Mouse (Mus musculus) heart, postnatal 0 days (tissue): Measurements from ENCODE around the gene Olfr1382. TPM values are rescaled to one million over a fixed set of nuclear protein-coding genes. Genes with fewer than 3 reads are reported as not detected.
"Not testable (repeated sequence)": the region's sequence is repeated elsewhere in the genome, so short reads cannot be mapped to it uniquely, and the experiment has no call there.

Experiments used
- ATAC-seq: fragments of 200-750 bp; cut with Nextera tagmentation; 2 replicates; pipeline ENCODE4 v1.8.0; 2017; ENCODE audit warnings: low read depth, moderate number of reproducible peaks, moderate library complexity; ENCODE audit not compliant: insufficient read depth
- DNase-seq: peaks from one replicate; pipeline ENCODE4 v3.0.0-alpha.2; 2016; ENCODE audit warnings: low spot score
- H3K27ac ChIP-seq: fragments of 300-500 bp; sonication (generic); 2 replicates; pipeline ENCODE4 v1.5.1; 2014; ENCODE audit warnings: low read depth, mild to moderate bottlenecking
- H3K27me3 ChIP-seq: fragments of 300-500 bp; sonication (generic); 2 replicates; pipeline ENCODE4 v1.6.1; 2014; ENCODE audit warnings: low read length, mixed read lengths; ENCODE audit not compliant: control insufficient read depth, insufficient read depth
- H3K36me3 ChIP-seq: fragments of 300-500 bp; sonication (generic); replicated peaks from 2 replicates; pipeline ENCODE4 v1.6.1; 2014; ENCODE audit warnings: low read length, mixed read lengths; ENCODE audit not compliant: control insufficient read depth, insufficient read depth
- H3K4me1 ChIP-seq: fragments of 300-500 bp; sonication (generic); 2 replicates; pipeline ENCODE4 v1.6.1; 2014; ENCODE audit warnings: antibody characterized with exemption; ENCODE audit not compliant: control insufficient read depth, insufficient read depth
- H3K4me2 ChIP-seq: fragments of 300-500 bp; sonication (generic); 2 replicates; pipeline ENCODE4 v1.6.1; 2014; ENCODE audit warnings: low read depth, mild to moderate bottlenecking, low read length, moderate library complexity
- H3K4me3 ChIP-seq: fragments of 300-500 bp; sonication (generic); 2 replicates; pipeline ENCODE4 v1.5.1; 2014; ENCODE audit warnings: low read depth, low read length
- H3K9ac ChIP-seq: fragments of 300-500 bp; sonication (generic); replicated peaks from 2 replicates; pipeline ENCODE4 v1.6.1; 2014; ENCODE audit warnings: low read depth, low read length, mixed read lengths
- H3K9me3 ChIP-seq: fragments of 300-500 bp; sonication (generic); replicated peaks from 2 replicates; pipeline ENCODE4 v1.6.1; 2016; ENCODE audit warnings: low read length; ENCODE audit not compliant: control insufficient read depth
- CTCF ChIP-seq: IDR thresholded peaks from 2 replicates; pipeline ENCODE4 v1.5.1; 2016; ENCODE audit warnings: antibody characterized with exemption, control low read depth, low read depth
- EP300 ChIP-seq: IDR thresholded peaks from 2 replicates; pipeline ENCODE4 v1.6.1; 2016; ENCODE audit warnings: antibody characterized with exemption, low read depth
- WGBS: fragments of 180-500 bp; shearing (Covaris S2); extraction: QIAGEN DNeasy Blood & Tissue Kit; methylation state at CpG from one replicate; pipeline ENCODE4 v1.1.7; 2014; 5-methylcytosine and 5-hydroxymethylcytosine counted together
- polyA plus RNA-seq: library from polyadenylated mRNA; unstranded; fragments of >200 nt; fragmentation: Nextera tagmentation; extraction: Ambion mirVana; gene quantifications from 2 replicates; pipeline ENCODE4 v1.2.1, GENCODE M21; 2015
- total RNA-seq: library from RNA; depleted of rRNA; stranded (reverse); fragments of >200 nt; gene quantifications from 2 replicates; pipeline ENCODE4 v1.2.3, GENCODE M21; 2014; ENCODE audit warnings: low replicate concordance; rRNA removed

Gene Olfr1382
- not detected in 2 replicates for total RNA-seq
- polyA plus RNA-seq, result not detected in 2 replicates

- H3K4me2 ChIP-seq, result no peak within 1 kb of the TSS
- H3K9ac ChIP-seq, result no peak within 1 kb of the TSS
- 64% methylated on average over 3 of the region's 3 CpGs for WGBS
- no peak for ATAC-seq
- no peak for DNase-seq
- TF ChIP-seq EP300 (no peak), CTCF (no peak)
- H3K27me3 ChIP-seq, result no peaks in the 10 kb centered on the region
- H3K9me3 ChIP-seq, result no peaks in the 10 kb centered on the region
- no peak within 1 kb of the TSS for H3K27ac ChIP-seq
- no peak within 1 kb of the TSS for H3K4me3 ChIP-seq
- no peaks in the 10 kb centered on the region for H3K4me1 ChIP-seq
- H3K36me3 ChIP-seq, result no peaks in the 10 kb centered on the region
Measured at GRCm38 (mm10) chr11:49527947-49528346, at the start of gene Olfr1382. Gene Olfr1382, plus strand, starts transcription at chr11:49528247.

- Histone ChIP-seq H3K27ac (no peak overlapping the region), H3K4me3 (no peak overlapping the region), H3K4me1 (no peaks in the 10 kb centered on the region), H3K9me3 (no peaks in the 10 kb centered on the region), H3K27me3 (no peaks in the 10 kb centered on the region), H3K4me2 (no peak overlapping the region), H3K36me3 (no peaks in the 10 kb centered on the region), H3K9ac (no peak overlapping the region)
- ATAC-seq (no peak), DNase-seq (no peak)
- 30% methylated on average over 4 of the region's 4 CpGs for WGBS
- no peak for TF ChIP-seq CTCF
- no peak for TF ChIP-seq EP300
Measured at GRCm38 (mm10) chr11:49485973-49486372, 42.1 kb upstream of the Olfr1382 start.

GRCm38 (mm10) chr11:49488770-49489169, 39.3 kb upstream of the Olfr1382 start, which contains the start of gene Olfr1385:
Gene Olfr1385, plus strand, starts transcription at chr11:49489070.
- not testable (repeated sequence) for H3K4me2 ChIP-seq
- WGBS, result 58% methylated on average over 1 of the region's 1 CpGs

GRCm38 (mm10) chr11:49518086-49518485, 10.0 kb upstream of the Olfr1382 start:
- 48% methylated on average over 5 of the region's 5 CpGs for WGBS
- no peak overlapping the region for H3K9ac ChIP-seq
- H3K9me3 ChIP-seq, result no peaks in the 10 kb centered on the region
- no peak overlapping the region for H3K27ac ChIP-seq
- TF ChIP-seq EP300, result no peak
- H3K36me3 ChIP-seq, result no peaks in the 10 kb centered on the region
- no peaks in the 10 kb centered on the region for H3K27me3 ChIP-seq
- no peaks in the 10 kb centered on the region for H3K4me1 ChIP-seq
- no peak for DNase-seq
- no peak overlapping the region for H3K4me3 ChIP-seq
- no peak overlapping the region for H3K4me2 ChIP-seq
- no peak for ATAC-seq

More at GRCm38 (mm10) chr11:49488770-49489169, 39.3 kb upstream of the Olfr1382 start, which contains the start of gene Olfr1385:
- H3K4me3 ChIP-seq, H3K27me3 ChIP-seq, H3K27ac ChIP-seq, H3K9ac ChIP-seq, DNase-seq, ATAC-seq, H3K9me3 ChIP-seq, H3K4me1 ChIP-seq, H3K36me3 ChIP-seq: not testable (repeated sequence)

GRCm38 (mm10) chr11:49519348-49519747, 8.7 kb upstream of the Olfr1382 start, which contains the start of gene Olfr1383:
Gene Olfr1383, plus strand, starts transcription at chr11:49519648.
- Histone ChIP-seq H3K4me2 (no peak within 1 kb of the TSS), H3K27me3 (no peaks in the 10 kb centered on the region), H3K9ac (no peak within 1 kb of the TSS), H3K9me3 (no peaks in the 10 kb centered on the region), H3K36me3 (no peaks in the 10 kb centered on the region), H3K27ac (no peak within 1 kb of the TSS), H3K4me3 (no peak within 1 kb of the TSS), H3K4me1 (no peaks in the 10 kb centered on the region)
- ATAC-seq (no peak), DNase-seq (no peak)
- TF ChIP-seq EP300 (no peak), CTCF (no peak)

GRCm38 (mm10) chr11:49532761-49533160, 4.7 kb downstream of the Olfr1382 start:
- Histone ChIP-seq H3K4me2 (no peak overlapping the region), H3K9me3 (no peaks in the 10 kb centered on the region), H3K4me1 (no peaks in the 10 kb centered on the region), H3K36me3 (no peaks in the 10 kb centered on the region), H3K9ac (no peak overlapping the region), H3K27me3 (no peaks in the 10 kb centered on the region), H3K4me3 (no peak overlapping the region), H3K27ac (no peak overlapping the region)
- ATAC-seq (no peak), DNase-seq (no peak)
- TF ChIP-seq CTCF (no peak), EP300 (no peak)
